Mouse (Mus musculus): ENCODE results near the gene Exoc3l. TPM values are rescaled to one million over a fixed set of nuclear protein-coding genes. Genes with fewer than 3 reads are reported as not detected.

The Exoc3l gene
- total RNA-seq, 2 experiments from 2014 or later = 8.5 TPM; not detected in 1

GRCm38 (mm10) chr8:105315073-105315769 lies 19.3 kb upstream of the Exoc3l start:
- no peak for ATAC-seq (replicated peaks; ENCODE audit: low FRiP score, poor library complexity, severe bottlenecking)

GRCm38 (mm10) chr8:105313622-105314402 lies 17.9 kb upstream of the Exoc3l start:
- no peak for ATAC-seq (replicated peaks; ENCODE audit: low FRiP score, poor library complexity, severe bottlenecking)

DNA sequence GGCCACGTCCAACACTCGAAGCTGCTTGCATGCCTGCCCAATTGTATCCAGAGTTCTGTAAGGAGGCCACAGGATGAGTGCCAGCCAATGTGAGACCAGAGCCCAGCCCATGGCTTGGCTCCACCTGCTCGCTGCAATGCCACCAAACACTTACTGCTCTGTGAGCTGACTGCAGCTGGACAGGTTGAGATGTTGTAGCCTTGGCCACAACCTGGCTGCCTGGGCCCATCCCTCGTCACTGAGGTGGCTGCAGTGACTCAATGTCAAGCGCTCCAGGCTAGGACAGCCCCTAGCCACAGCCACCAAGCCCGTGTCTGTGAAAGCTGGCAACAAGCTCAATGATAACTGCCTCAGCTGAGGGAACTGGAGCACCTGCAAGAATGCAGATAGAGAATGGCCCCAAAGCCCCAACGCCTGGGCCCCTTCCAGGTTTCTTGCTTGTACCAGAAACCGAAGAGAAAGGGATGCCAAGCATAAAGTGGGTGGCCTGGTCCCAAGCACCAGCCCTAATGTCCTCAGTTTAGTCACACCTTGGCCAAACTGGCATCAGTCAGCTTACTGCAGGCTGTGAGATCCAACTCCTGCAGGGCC lies 17.1 kb upstream of the Exoc3l start:
- no peak for ATAC-seq (replicated peaks; ENCODE audit: low FRiP score, poor library complexity, severe bottlenecking)

GRCm38 (mm10) chr8:105311718-105312117 lies 15.8 kb upstream of the Exoc3l start:
- no peak; the same call in 1 of the 2 replicates for ATAC-seq (replicated peaks; ENCODE audit: low FRiP score, poor library complexity, severe bottlenecking)

DNA sequence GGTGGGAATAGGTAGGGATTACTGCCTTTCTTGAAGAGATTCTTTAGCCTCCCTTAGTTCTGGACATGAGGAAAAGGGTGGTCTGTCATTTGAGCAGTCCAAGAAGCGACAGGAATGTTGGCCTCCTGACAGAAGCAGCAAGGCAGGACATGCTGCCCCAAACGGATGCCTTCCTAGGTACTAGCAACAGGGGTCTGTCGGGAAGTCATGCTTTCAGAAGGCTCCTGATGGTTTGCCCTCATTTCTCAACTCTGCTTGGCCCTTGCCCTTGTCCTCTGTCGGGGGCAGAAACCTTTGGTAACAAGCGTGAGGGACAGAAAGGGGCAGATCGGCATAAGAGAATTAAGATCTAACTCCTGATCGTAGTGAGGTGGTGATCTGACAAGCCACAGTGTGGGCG lies 14.2 kb upstream of the Exoc3l start:
- ATAC-seq (replicated peaks; ENCODE audit: low FRiP score, poor library complexity, severe bottlenecking) = no peak

DNA sequence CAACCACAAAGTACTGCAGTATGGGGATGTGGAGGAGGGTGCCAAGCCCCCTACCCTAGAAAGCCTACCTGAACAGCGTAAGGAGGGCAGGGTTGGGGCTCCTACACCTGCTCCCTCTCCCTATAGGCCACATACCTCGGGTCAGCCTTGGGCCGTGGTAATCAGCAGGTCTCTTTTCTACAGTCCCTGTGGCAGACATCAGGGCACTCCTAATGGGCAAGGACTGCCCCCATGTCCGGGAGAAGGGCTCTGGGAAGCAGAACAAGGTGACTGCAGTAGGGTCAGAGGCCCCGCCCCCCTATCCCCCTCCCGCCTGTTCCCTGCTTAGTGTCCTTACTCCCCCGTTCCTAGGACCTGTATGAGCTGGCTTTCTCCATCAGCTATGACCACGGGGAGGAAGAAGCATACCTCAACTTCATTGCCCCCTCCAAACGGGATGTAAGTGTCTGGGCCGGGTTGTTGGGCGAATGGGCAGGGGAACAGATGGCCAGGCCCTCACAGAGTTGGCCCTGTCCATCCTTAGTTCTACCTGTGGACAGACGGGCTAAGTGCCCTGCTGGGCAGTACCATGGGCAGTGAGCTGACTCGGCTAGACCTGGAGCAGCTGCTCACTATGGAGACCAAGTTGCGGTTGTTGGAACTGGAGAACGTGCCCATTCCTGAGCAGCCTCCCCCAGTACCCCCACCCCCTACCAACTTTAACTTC lies 13.4 kb upstream of the Exoc3l start:
- ATAC-seq (replicated peaks; ENCODE audit: low FRiP score, poor library complexity, severe bottlenecking) = no peak

DNA sequence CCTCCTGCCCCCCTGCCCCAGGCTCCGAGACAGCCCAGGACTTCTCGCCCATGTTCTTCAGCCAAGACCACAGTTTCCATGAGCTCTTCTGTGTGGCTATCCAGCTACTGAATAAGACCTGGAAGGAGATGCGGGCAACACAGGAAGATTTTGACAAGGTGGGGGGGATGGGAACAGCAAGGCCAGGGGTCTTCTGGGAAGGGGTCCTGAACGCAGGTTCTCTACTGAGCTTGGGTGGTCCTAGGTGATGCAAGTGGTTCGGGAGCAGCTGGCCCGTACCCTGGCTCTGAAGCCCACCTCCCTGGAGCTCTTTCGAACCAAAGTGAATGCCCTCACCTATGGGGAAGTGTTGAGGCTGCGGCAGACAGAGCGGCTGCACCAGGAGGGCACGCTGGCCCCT lies 12.5 kb upstream of the Exoc3l start:
- no peak for ATAC-seq (replicated peaks; ENCODE audit: low FRiP score, poor library complexity, severe bottlenecking)

GRCm38 (mm10) chr8:105307670-105308069 lies 11.8 kb upstream of the Exoc3l start:
- no peak for ATAC-seq (replicated peaks; ENCODE audit: low FRiP score, poor library complexity, severe bottlenecking)

- ATAC-seq (replicated peaks; ENCODE audit: low FRiP score, poor library complexity, severe bottlenecking) = no peak
Measured at GRCm38 (mm10) chr8:105306146-105306691, 10.3 kb upstream of the Exoc3l start.

GRCm38 (mm10) chr8:105305211-105306145 lies 9.6 kb upstream of the Exoc3l start, which contains the start of gene Elmo3:
Gene Elmo3, plus strand, starts transcription at chr8:105305601.
- peak; percentile 62 for ATAC-seq (replicated peaks; ENCODE audit: low FRiP score, poor library complexity, severe bottlenecking)

DNA sequence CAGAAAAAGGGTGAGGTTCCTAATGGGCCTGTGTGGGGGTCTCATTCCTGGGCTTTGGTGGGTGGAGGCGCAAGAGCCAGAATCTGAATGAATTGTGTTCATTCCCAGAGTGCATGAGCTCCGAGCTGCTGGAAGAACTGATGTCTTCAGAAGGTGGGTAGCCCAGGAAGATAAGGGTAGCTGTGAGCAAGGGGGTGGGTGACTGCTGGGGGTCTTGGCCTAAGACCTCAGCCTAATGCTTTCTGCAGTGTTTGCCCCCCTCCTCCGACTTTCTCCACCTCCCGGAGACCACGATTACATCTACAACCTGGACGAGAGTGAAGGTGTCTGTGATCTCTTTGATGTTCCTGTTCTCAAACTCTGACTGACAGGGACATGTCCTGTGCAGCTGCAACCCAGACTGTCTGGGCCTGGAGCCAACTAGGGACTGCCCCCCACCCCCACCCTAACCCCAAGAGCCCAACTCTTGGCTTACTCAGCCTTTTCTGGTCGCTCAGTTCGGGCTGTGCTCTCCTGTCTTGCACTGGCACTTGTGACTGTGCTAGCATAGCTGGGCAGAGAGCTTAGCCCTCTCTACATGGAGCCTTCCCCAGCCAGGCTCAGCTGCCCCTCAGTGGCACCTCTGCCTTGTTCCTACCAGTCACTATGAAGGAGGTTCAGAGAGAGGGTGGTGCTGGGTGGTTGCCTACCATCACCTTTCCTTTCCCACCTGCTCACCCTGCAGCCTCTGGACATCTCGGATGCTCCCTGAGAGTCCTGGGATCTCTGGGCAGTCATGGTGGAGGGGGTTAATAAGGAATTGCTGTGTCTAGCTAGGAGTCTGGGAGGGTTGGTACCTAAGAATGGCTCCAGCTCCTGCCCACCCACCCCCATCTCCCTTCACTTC lies 8.7 kb upstream of the Exoc3l start:
- peak; percentile 7; the same call in 1 of the 2 replicates for ATAC-seq (replicated peaks; ENCODE audit: low FRiP score, poor library complexity, severe bottlenecking)

DNA sequence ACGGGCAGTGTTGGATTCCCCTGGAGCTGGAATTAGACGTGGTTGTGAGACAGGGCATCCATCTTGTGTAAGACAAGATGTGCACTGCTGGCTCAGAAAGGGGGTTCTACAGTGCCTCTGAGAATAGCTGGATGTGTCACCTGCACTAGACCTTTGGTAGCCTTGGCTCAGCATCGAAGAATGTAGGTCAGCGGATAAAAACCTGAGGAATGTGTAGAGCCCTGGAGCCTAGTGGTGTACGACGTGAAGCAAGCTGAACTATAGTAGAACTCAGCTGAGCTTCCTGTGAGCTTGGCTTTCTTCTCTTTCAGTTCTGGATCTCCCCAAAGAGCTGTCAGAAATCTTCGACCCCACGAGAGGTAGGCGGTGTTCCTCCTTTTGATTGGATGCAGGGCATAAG lies 8.0 kb upstream of the Exoc3l start:
- no peak for ATAC-seq (replicated peaks; ENCODE audit: low FRiP score, poor library complexity, severe bottlenecking)

GRCm38 (mm10) chr8:105303396-105303795 lies 7.5 kb upstream of the Exoc3l start:
- ATAC-seq (replicated peaks; ENCODE audit: low FRiP score, poor library complexity, severe bottlenecking) = no peak

DNA sequence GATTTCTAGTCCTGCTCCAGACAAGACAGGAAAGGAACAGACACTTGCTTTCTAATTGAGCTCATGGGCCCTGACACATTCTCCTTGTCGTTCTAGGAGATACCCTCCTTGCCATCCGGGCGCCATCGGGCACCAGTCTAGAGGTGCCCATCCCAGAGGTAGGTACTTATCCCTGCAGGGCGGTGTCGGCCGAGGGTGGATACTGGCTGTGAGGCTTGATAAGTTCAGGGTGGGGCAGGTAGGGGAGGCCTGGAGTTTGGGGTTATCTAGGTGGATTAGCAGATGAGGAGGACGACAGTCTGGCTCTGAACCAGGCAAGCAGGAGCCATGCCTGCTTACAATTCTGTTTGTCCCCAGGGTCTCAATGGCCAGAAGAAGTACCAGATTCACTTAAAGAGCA lies 4.1 kb upstream of the Exoc3l start:
- peak; percentile 79 for ATAC-seq (replicated peaks; ENCODE audit: low FRiP score, poor library complexity, severe bottlenecking)

- ATAC-seq (replicated peaks; ENCODE audit: low FRiP score, poor library complexity, severe bottlenecking) = 0 out of 2 replicates have a peak, but pooled peaks have one; percentile 17
Measured at GRCm38 (mm10) chr8:105298351-105299252, 2.7 kb upstream of the Exoc3l start.

- peak; percentile 77 for ATAC-seq (replicated peaks; ENCODE audit: low FRiP score, poor library complexity, severe bottlenecking)
Measured at GRCm38 (mm10) chr8:105297511-105298192, 1.8 kb upstream of the Exoc3l start, which contains the start of gene E2f4. Gene E2f4, plus strand, starts transcription at chr8:105297663.
